Comparison of ENCODE assay signal across 16 mouse cellular contexts in genomic region chr4:62627331-62627730, GRCm38 (mm10).
DNase-seq lines count a peak whose midpoint lies in the region; ATAC-seq and TF ChIP-seq lines count a peak whose summit lies in the region.
"Had no signal": no experiment of that assay in that cellular context is flagged by ENCODE, and none has a peak within 500 bp of the region (broad histone marks: within the 10 kb centered on the region; RNA-seq: fewer than 3 reads in every experiment).

No protein-coding gene starts in this region.

- peak overlapping the region; percentile 62 for H3K27ac ChIP-seq in heart, embryonic 10.5 days
- H3K27ac ChIP-seq in intestine, embryonic 15.5 days, result peak overlapping the region; percentile 10; the same call in 1 of the 2 replicates
- peak overlapping the region; percentile 36 for H3K27ac ChIP-seq in stomach, embryonic 16.5 days (ENCODE audit: low read length)
- no peak overlapping the region for H3K27ac ChIP-seq in layer of hippocampus, adult 2 months
- H3K27ac ChIP-seq: hindbrain, postnatal 0 days; lung, embryonic 15.5 days had no signal

- peaks cover 76% of the 10 kb centered on the region for H3K4me1 ChIP-seq in heart, embryonic 10.5 days
- H3K4me1 ChIP-seq in intestine, embryonic 15.5 days (replicated peaks), result peaks cover 64% of the 10 kb centered on the region
- H3K4me1 ChIP-seq in stomach, embryonic 16.5 days (ENCODE audit: control insufficient read depth, insufficient read depth, low read length), result peaks cover 57% of the 10 kb centered on the region

- peak; percentile 44 for ATAC-seq in intestine, embryonic 15.5 days
- ATAC-seq in stomach, embryonic 16.5 days (ENCODE audit: insufficient read depth, low FRiP score), result 0 out of 2 replicates have a peak, but pooled peaks have one; percentile 30
- ATAC-seq: hindbrain, postnatal 0 days had no signal

- peaks cover 4% of the 10 kb centered on the region; the same call in 1 of the 2 replicates for H3K36me3 ChIP-seq in heart, embryonic 10.5 days
- H3K36me3 ChIP-seq in intestine, embryonic 15.5 days, result no peaks in the 10 kb centered on the region
- no peaks in the 10 kb centered on the region for H3K36me3 ChIP-seq in stomach, embryonic 16.5 days (ENCODE audit: control insufficient read depth, insufficient read depth, low read length)
- H3K36me3 ChIP-seq: embryonic facial prominence, embryonic 13.5 days; G1E; lung, embryonic 15.5 days had no signal

- TF ChIP-seq CTCF in layer of hippocampus, adult 2 months (conservative IDR thresholded peaks at IDR 0.05), result no peak

- H3K9me3 ChIP-seq in heart, embryonic 10.5 days, result no peaks in the 10 kb centered on the region
- no peaks in the 10 kb centered on the region for H3K9me3 ChIP-seq in intestine, embryonic 15.5 days
- no peaks in the 10 kb centered on the region for H3K9me3 ChIP-seq in stomach, embryonic 16.5 days (replicated peaks; ENCODE audit: control insufficient read depth, low read length)
- H3K9me3 ChIP-seq: embryonic facial prominence, embryonic 13.5 days; lung, embryonic 15.5 days; megakaryocyte, embryonic 14.5 days had no signal

- peaks cover 75% of the 10 kb centered on the region for H3K27me3 ChIP-seq in heart, embryonic 10.5 days (ENCODE audit: insufficient read depth, poor library complexity, severe bottlenecking)
- H3K27me3 ChIP-seq in intestine, embryonic 15.5 days (replicated peaks), result no peaks in the 10 kb centered on the region
- H3K27me3 ChIP-seq in stomach, embryonic 16.5 days (ENCODE audit: control insufficient read depth, insufficient read depth, low read length), result no peaks in the 10 kb centered on the region
- H3K27me3 ChIP-seq: embryonic facial prominence, embryonic 13.5 days; lung, embryonic 15.5 days had no signal

- H3K4me3 ChIP-seq in heart, embryonic 10.5 days, result no peak overlapping the region
- H3K4me3 ChIP-seq in intestine, embryonic 15.5 days (replicated peaks), result no peak overlapping the region
- H3K4me3 ChIP-seq in stomach, embryonic 16.5 days (replicated peaks; ENCODE audit: low read length), result no peak overlapping the region
- H3K4me3 ChIP-seq in layer of hippocampus, adult 2 months, result no peak overlapping the region
- H3K4me3 ChIP-seq: embryonic facial prominence, embryonic 13.5 days; lung, embryonic 15.5 days; megakaryocyte, embryonic 14.5 days had no signal

- no peak for DNase-seq in heart, embryonic 10.5 days (ENCODE audit: low spot score)
- DNase-seq in heart, adult 9 months (ENCODE audit: low spot score in 2 of 2), result no peak
- DNase-seq in lung, postnatal 25 days (ENCODE audit: low spot score), result peak; percentile 32
- DNase-seq in lung, postnatal 4 days, result no peak
- DNase-seq in layer of hippocampus, adult 2 months (ENCODE audit: low spot score in 2 of 2), result no peak
- DNase-seq: cerebellum, adult 18-20 months; kidney, postnatal 10 days; thymus, postnatal 4 days had no signal

- H3K4me2 ChIP-seq in intestine, embryonic 15.5 days (replicated peaks), result no peak overlapping the region
- no peak overlapping the region for H3K4me2 ChIP-seq in stomach, embryonic 16.5 days (ENCODE audit: low read depth, low read length)
- H3K4me2 ChIP-seq: embryonic facial prominence, embryonic 13.5 days; liver, embryonic 11.5 days; lung, embryonic 15.5 days had no signal

- 62% methylated on average over 4 of the region's 4 CpGs for WGBS in heart, embryonic 10.5 days
- 38% methylated on average over 4 of the region's 4 CpGs for WGBS in intestine, embryonic 15.5 days
- WGBS in stomach, embryonic 16.5 days, result 41% methylated on average over 4 of the region's 4 CpGs

- H3K9ac ChIP-seq in intestine, embryonic 15.5 days, result no peak overlapping the region
- no peak overlapping the region for H3K9ac ChIP-seq in stomach, embryonic 16.5 days (ENCODE audit: low read length)
- H3K9ac ChIP-seq: embryonic facial prominence, embryonic 13.5 days; lung, embryonic 15.5 days had no signal
